Mouse (Mus musculus): ENCODE data around the gene Ctcf. TPM values are rescaled to one million over a fixed set of nuclear protein-coding genes. Genes with fewer than 3 reads are reported as not detected.

Ctcf gene
- polyA plus RNA-seq, 1 experiment from 2014 or later: 134 TPM

GRCm38 (mm10) chr8:105727397-105728124, 91.2 kb downstream of the Ctcf start:
- H3K4me2 ChIP-seq: no peak overlapping the region

GRCm38 (mm10) chr8:105732186-105732585, 95.8 kb downstream of the Ctcf start:
- Histone ChIP-seq H3K4me3 (replicated peaks) (no peak overlapping the region), H3K4me2 (no peak overlapping the region), H3K4me1 (peaks cover 4% of the 10 kb centered on the region), H3K9me3 (replicated peaks) (no peaks in the 10 kb centered on the region), H3K27me3 (no peaks in the 10 kb centered on the region), H3K9ac (no peak overlapping the region), H3K27ac (no peak overlapping the region), H3K36me3 (peaks cover 9% of the 10 kb centered on the region)
- no peak for ATAC-seq (replicated peaks; ENCODE audit: low FRiP score)
- 76% methylated on average over 5 of the region's 5 CpGs for WGBS

More at GRCm38 (mm10) chr8:105727397-105728124, 91.2 kb downstream of the Ctcf start:
- Histone ChIP-seq H3K9ac (no peak overlapping the region), H3K9me3 (replicated peaks) (no peaks in the 10 kb centered on the region), H3K4me3 (replicated peaks) (no peak overlapping the region), H3K27me3 (no peaks in the 10 kb centered on the region), H3K36me3 (peaks cover 30% of the 10 kb centered on the region), H3K4me1 (peaks cover 4% of the 10 kb centered on the region), H3K27ac (peak overlapping the region; percentile 37)
- 79% methylated on average over 18 of the region's 18 CpGs for WGBS
- ATAC-seq (replicated peaks; ENCODE audit: low FRiP score): peak; percentile 49; the same call in 1 of the 2 replicates

MicroRNAs within 50 kb of the gene (microRNA counts, 519-probe panel; counts per million panel counts)
- microRNA mmu-miR-1966: 2,619 counts per million, percentile 56 among the panel's probes with 10 or more counts

Small RNA genes lying within 50 kb of the gene (microRNA-seq; reads per million reads assigned to microRNA genes)
- not detected for gene Mir1966

Other genes with a start within 250 kb of the Ctcf start
- not detected in 2 replicates for gene Kctd19, start 223.1 kb upstream of the Ctcf start, polyA plus RNA-seq (2015; fragmentation: Nextera tagmentation; extraction: Ambion mirVana)
- gene Lrrc36, start 223.0 kb upstream of the Ctcf start, polyA plus RNA-seq (2015; fragmentation: Nextera tagmentation; extraction: Ambion mirVana): 0.18 and 0.22 TPM in 2 replicates
- gene Tppp3, start 165.0 kb upstream of the Ctcf start, polyA plus RNA-seq (2015; fragmentation: Nextera tagmentation; extraction: Ambion mirVana): 30.7 and 38.3 TPM in 2 replicates
- 39.2 and 43.7 TPM in 2 replicates for gene Zdhhc1, start 139.7 kb upstream of the Ctcf start, polyA plus RNA-seq (2015; fragmentation: Nextera tagmentation; extraction: Ambion mirVana)
- 30.0 and 35.6 TPM in 2 replicates for gene Hsd11b2, start 117.8 kb upstream of the Ctcf start, polyA plus RNA-seq (2015; fragmentation: Nextera tagmentation; extraction: Ambion mirVana)
- 85.8 and 88.3 TPM in 2 replicates for gene Atp6v0d1, start 70.5 kb upstream of the Ctcf start, polyA plus RNA-seq (2015; fragmentation: Nextera tagmentation; extraction: Ambion mirVana)
- 33.3 and 39.5 TPM in 2 replicates for gene Ripor1, start 31.3 kb upstream of the Ctcf start, polyA plus RNA-seq (2015; fragmentation: Nextera tagmentation; extraction: Ambion mirVana)
- gene Agrp, start 825 bp downstream of the Ctcf start, polyA plus RNA-seq (2015; fragmentation: Nextera tagmentation; extraction: Ambion mirVana): 0.83 and 1.1 TPM in 2 replicates
- gene Carmil2, start 49.7 kb downstream of the Ctcf start, polyA plus RNA-seq (2015; fragmentation: Nextera tagmentation; extraction: Ambion mirVana): 0.63 and 0.78 TPM in 2 replicates
- gene Acd, start 64.5 kb downstream of the Ctcf start, polyA plus RNA-seq (2015; fragmentation: Nextera tagmentation; extraction: Ambion mirVana): 55.3 and 67.2 TPM in 2 replicates
- 16.9 and 18.0 TPM in 2 replicates for gene Pard6a, start 64.6 kb downstream of the Ctcf start, polyA plus RNA-seq (2015; fragmentation: Nextera tagmentation; extraction: Ambion mirVana)
- gene 4933405L10Rik, start 71.1 kb downstream of the Ctcf start, polyA plus RNA-seq (2015; fragmentation: Nextera tagmentation; extraction: Ambion mirVana): 0.26 TPM in 1 of 2 replicates, not detected in the other
- 28.8 and 31.0 TPM in 2 replicates for gene Enkd1, start 71.6 kb downstream of the Ctcf start, polyA plus RNA-seq (2015; fragmentation: Nextera tagmentation; extraction: Ambion mirVana)
- 21.2 and 23.7 TPM in 2 replicates for gene Gfod2, start 122.1 kb downstream of the Ctcf start, polyA plus RNA-seq (2015; fragmentation: Nextera tagmentation; extraction: Ambion mirVana)
- gene Ranbp10, start 190.8 kb downstream of the Ctcf start, polyA plus RNA-seq (2015; fragmentation: Nextera tagmentation; extraction: Ambion mirVana): 12.2 and 13.8 TPM in 2 replicates
- 0.13 and 0.14 TPM in 2 replicates for gene Tsnaxip1, start 191.2 kb downstream of the Ctcf start, polyA plus RNA-seq (2015; fragmentation: Nextera tagmentation; extraction: Ambion mirVana)
- gene Cenpt, start 216.7 kb downstream of the Ctcf start, polyA plus RNA-seq (2015; fragmentation: Nextera tagmentation; extraction: Ambion mirVana): 42.0 and 47.0 TPM in 2 replicates
- gene Thap11, start 218.6 kb downstream of the Ctcf start, polyA plus RNA-seq (2015; fragmentation: Nextera tagmentation; extraction: Ambion mirVana): 66.9 and 67.5 TPM in 2 replicates
- 283 and 294 TPM in 2 replicates for gene Nutf2, start 224.0 kb downstream of the Ctcf start, polyA plus RNA-seq (2015; fragmentation: Nextera tagmentation; extraction: Ambion mirVana)
- 47.1 and 51.9 TPM in 2 replicates for gene Edc4, start 244.3 kb downstream of the Ctcf start, polyA plus RNA-seq (2015; fragmentation: Nextera tagmentation; extraction: Ambion mirVana)

Measured in kidney, embryonic 15.5 days (tissue).